Mouse (Mus musculus) hindbrain, embryonic 11.5 days (tissue): ENCODE measurements around the gene Gm20388. TPM values are rescaled to one million over a fixed set of nuclear protein-coding genes. Genes with fewer than 3 reads are reported as not detected.
A peak's percentile ranks its signal among the peaks of the same experiment; 100 is the strongest.

ENCODE experiments used
- ATAC-seq: fragments of 200-750 bp; cut with Nextera tagmentation; 2 replicates; pipeline ENCODE4 v1.8.0; 2017; ENCODE audit warnings: mild to moderate bottlenecking, moderate TSS enrichment, moderate library complexity; ENCODE audit not compliant: low FRiP score
- DNase-seq: peaks from one replicate; pipeline ENCODE4 v3.0.0-alpha.2; 2015; ENCODE audit warnings: low spot score
- H3K27ac ChIP-seq: fragments of 300-500 bp; sonication (generic); 2 replicates; pipeline ENCODE4 v1.5.1; 2014; ENCODE audit warnings: mild to moderate bottlenecking, low read depth, low read length
- H3K27me3 ChIP-seq: fragments of 300-500 bp; sonication (generic); 2 replicates; pipeline ENCODE4 v1.6.1; 2014; ENCODE audit warnings: mild to moderate bottlenecking, low read length, moderate library complexity, mixed read lengths; ENCODE audit not compliant: control insufficient read depth, insufficient read depth
- H3K36me3 ChIP-seq: fragments of 300-500 bp; sonication (generic); 2 replicates; pipeline ENCODE4 v1.6.1; 2014; ENCODE audit warnings: mild to moderate bottlenecking, low read length, moderate library complexity, mixed read lengths; ENCODE audit not compliant: control insufficient read depth, insufficient read depth
- H3K4me1 ChIP-seq: fragments of 300-500 bp; sonication (generic); replicated peaks from 2 replicates; pipeline ENCODE4 v1.6.1; 2014; ENCODE audit warnings: low read length, mixed read lengths; ENCODE audit not compliant: control insufficient read depth, insufficient read depth
- H3K4me2 ChIP-seq: fragments of 300-500 bp; sonication (generic); replicated peaks from 2 replicates; pipeline ENCODE4 v1.6.1; 2014; ENCODE audit warnings: mild to moderate bottlenecking, low read depth, low read length
- H3K4me3 ChIP-seq: fragments of 300-500 bp; sonication (generic); 2 replicates; pipeline ENCODE4 v1.5.1; 2014; ENCODE audit warnings: low read depth, low read length
- H3K9ac ChIP-seq: fragments of 300-500 bp; sonication (generic); 2 replicates; pipeline ENCODE4 v1.6.1; 2014; ENCODE audit warnings: low read depth, low read length
- H3K9me3 ChIP-seq: fragments of 300-500 bp; sonication (generic); 2 replicates; pipeline ENCODE4 v1.6.1; 2016; ENCODE audit warnings: low read length; ENCODE audit not compliant: control insufficient read depth
- WGBS: fragments of 180-500 bp; shearing (Covaris S2); extraction: QIAGEN DNeasy Blood & Tissue Kit; methylation state at CpG from one replicate; pipeline ENCODE4 v1.1.7; 2014; 5-methylcytosine and 5-hydroxymethylcytosine counted together
- polyA plus RNA-seq: library from polyadenylated mRNA; unstranded; fragments of >200 nt; fragmentation: Nextera tagmentation; extraction: Ambion mirVana; gene quantifications from 2 replicates; pipeline ENCODE4 v1.2.1, GENCODE M21; 2014

The Gm20388 gene
- polyA plus RNA-seq, 1 experiment from 2014 or later, result 11.8 TPM

DNA sequence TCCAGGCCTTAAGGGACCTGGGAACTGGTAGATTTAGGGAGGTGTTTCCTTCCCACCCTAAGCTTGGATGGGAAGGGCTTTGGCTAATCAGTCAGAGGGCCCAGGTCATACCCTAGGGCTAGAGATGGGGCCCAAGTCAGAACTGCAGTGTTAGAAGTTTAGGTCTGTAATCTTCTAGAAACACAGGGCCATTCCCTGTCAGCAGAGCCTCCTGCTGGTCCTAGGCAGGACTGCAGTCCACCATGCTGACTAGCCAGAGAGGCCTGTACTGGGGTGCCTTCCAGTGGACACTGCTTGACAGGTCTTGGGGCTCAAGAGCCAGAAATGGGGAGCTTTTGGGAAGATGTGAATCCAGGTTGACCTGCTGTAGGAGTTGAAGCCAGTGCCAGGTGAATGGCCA is 73.4 kb downstream of the Gm20388 start:
- Histone ChIP-seq H3K4me1 (no peaks in the 10 kb centered on the region), H3K4me2 (no peak overlapping the region), H3K27ac (no peak overlapping the region), H3K9me3 (no peaks in the 10 kb centered on the region), H3K36me3 (no peaks in the 10 kb centered on the region), H3K27me3 (no peaks in the 10 kb centered on the region), H3K4me3 (no peak overlapping the region), H3K9ac (no peak overlapping the region)
- no peak for DNase-seq
- ATAC-seq, result no peak

DNA sequence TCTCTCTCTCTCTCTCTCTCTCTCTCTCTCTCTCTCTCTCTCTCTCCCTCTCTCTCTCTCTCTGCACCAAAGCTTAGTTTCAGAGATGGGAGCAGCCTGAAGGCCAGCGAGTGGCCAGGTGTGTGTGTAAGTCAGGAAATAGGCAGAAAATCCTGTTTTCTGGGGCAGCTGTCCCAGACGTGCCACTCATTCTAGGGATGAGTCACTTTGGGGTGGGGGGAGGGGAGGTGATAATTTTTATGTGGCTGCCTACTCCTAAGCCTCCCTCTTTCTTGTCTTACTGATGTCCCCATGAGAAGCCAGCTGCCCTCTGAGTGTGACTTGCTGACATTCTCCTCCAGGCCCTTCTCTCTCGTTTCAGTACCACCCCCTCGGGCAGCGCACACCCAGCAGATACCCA is 75.5 kb downstream of the Gm20388 start:
- 80% methylated on average over 5 of the region's 5 CpGs for WGBS
- ATAC-seq, result no peak

DNA sequence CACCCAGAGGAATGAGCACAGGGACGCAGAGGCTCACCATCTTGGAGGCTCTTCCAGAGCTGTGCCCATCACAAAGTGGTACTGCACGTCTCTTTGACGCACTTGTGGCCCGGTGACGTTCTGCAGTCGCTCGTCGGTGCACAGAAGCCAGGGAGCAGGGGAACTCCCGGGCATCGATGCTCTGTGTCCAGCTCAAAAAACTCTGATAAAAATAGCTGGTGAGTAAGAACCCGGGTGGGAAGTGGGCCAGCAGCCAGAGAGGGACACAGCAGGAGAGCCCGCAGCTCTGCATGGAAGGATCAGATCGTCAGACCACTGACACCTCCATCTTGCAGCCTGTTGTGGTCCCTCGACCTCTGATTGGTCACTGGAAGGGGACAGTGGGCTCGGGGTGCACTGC is 77.4 kb downstream of the Gm20388 start:
- Histone ChIP-seq H3K9me3 (no peaks in the 10 kb centered on the region), H3K4me1 (0 out of 2 replicates have a peak, but pooled peaks cover 3% of the 10 kb centered on the region), H3K27me3 (peaks cover 13% of the 10 kb centered on the region), H3K27ac (no peak overlapping the region), H3K4me3 (no peak overlapping the region), H3K36me3 (no peaks in the 10 kb centered on the region), H3K4me2 (no peak overlapping the region), H3K9ac (no peak overlapping the region)
- WGBS, result 73% methylated on average over 15 of the region's 15 CpGs
- ATAC-seq (no peak), DNase-seq (no peak)

More for the DNA sequence above, 75.5 kb downstream of the Gm20388 start:
- Histone ChIP-seq H3K4me2 (no peak overlapping the region), H3K27me3 (peaks cover 2% of the 10 kb centered on the region; the same call in 1 of the 2 replicates), H3K9ac (no peak overlapping the region), H3K9me3 (no peaks in the 10 kb centered on the region), H3K36me3 (no peaks in the 10 kb centered on the region), H3K4me1 (no peaks in the 10 kb centered on the region), H3K27ac (no peak overlapping the region), H3K4me3 (no peak overlapping the region)
- DNase-seq, result no peak

DNA sequence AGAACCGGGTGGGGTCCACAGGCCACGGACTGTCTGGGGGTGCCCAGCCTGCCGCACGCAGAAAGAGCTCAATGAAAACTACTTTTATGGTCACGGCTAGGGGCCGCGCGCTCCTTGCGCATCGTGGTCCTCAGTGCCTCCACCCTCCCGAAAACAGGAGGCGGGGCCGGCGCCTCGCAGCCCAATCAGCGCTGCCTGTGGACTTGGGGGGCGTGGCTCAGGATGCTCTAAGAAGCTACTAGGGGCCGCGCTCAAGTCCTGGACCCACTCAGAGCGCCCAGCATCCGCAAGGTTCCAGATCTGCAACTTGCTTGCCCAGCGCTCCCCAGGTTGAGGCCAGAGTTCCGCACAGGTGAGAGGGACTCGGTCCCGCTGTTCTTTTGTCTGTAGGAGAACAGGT is 81.6 kb downstream of the Gm20388 start, which contains the start of gene Crispld2:
Gene Crispld2, plus strand, starts transcription at position 190 of the 400 bp plus-strand sequence.
- Histone ChIP-seq H3K4me3 (peak within 1 kb of the TSS; percentile 26), H3K9me3 (no peaks in the 10 kb centered on the region), H3K27ac (no peak within 1 kb of the TSS), H3K4me1 (peaks cover 3% of the 10 kb centered on the region; the same call in 1 of the 2 replicates), H3K9ac (no peak within 1 kb of the TSS), H3K4me2 (peak within 1 kb of the TSS; percentile 42), H3K36me3 (no peaks in the 10 kb centered on the region), H3K27me3 (peaks cover 22% of the 10 kb centered on the region)
- peak; percentile 88 for ATAC-seq
- WGBS, result 0% methylated on average over 25 of the region's 25 CpGs
- peak; percentile 92 for DNase-seq

DNA sequence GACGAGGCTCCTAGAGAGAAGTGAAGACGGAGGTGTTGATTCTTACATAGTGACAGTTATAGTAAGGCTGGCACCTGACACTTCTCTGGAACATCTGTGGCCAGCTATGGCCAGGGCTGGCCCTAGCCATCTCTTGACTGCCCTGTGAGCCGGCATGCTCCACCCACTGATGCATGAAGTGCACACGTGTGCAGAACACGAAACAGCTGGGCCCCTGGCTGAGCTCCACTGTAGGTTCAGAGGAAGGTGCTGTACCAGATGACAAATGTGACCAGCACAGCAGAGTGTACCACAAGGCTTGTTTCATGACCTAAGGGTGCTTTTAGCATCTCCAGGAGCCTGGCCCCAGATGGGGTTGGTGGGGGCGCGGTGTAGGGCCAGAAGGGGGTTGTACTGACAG is 83.5 kb downstream of the Gm20388 start:
- Histone ChIP-seq H3K9ac (no peak overlapping the region), H3K27me3 (peaks cover 22% of the 10 kb centered on the region), H3K9me3 (no peaks in the 10 kb centered on the region), H3K4me2 (no peak overlapping the region), H3K27ac (no peak overlapping the region), H3K36me3 (no peaks in the 10 kb centered on the region), H3K4me3 (no peak overlapping the region), H3K4me1 (peaks cover 3% of the 10 kb centered on the region; the same call in 1 of the 2 replicates)
- 69% methylated on average over 7 of the region's 7 CpGs for WGBS
- DNase-seq, result no peak
- no peak for ATAC-seq

DNA sequence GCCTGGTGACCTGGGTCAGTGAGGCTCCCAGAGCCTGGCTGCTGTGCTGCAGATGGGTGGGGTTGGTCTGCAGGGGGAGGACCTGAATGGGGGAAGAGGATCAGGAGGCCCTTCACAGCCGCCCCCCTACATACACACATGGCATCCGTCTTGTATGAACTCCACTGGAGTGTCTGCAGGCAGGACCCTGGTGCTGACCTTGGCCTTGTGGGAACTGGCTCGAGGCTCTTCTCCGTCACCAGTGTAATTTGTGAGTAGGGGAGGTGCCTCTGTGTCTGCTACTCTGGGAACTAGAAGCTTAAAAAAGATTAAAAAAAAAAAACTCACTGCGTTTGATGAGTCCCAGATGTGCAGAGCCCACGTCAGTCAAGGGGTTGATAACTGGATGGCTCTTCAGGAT is 83.9 kb downstream of the Gm20388 start:
- no peak for ATAC-seq
- Histone ChIP-seq H3K27ac (no peak overlapping the region), H3K4me3 (no peak overlapping the region), H3K9ac (no peak overlapping the region), H3K4me2 (no peak overlapping the region), H3K27me3 (peaks cover 22% of the 10 kb centered on the region), H3K4me1 (peaks cover 3% of the 10 kb centered on the region; the same call in 1 of the 2 replicates), H3K9me3 (no peaks in the 10 kb centered on the region), H3K36me3 (no peaks in the 10 kb centered on the region)
- no peak for DNase-seq
- 57% methylated on average over 6 of the region's 6 CpGs for WGBS

DNA sequence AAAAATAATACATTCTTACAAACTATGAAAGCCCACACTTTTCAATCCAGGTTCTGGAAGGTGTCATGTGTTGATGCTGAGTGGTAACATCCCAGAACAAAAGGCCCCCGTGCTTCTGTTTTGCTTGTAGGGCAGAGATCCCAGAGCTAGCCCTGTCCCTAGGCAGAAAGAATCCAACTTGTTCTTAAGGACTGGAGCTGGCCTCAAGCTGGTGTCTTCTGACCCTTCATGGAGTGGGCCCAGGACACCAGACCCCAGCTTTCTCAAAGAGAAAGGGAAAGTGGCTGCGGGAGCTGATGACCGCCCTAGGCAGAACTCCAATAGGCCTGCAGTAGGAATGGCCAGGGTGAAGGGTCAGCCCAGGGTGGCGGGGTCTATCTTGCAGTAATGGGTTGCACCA is 86.6 kb downstream of the Gm20388 start:
- 82% methylated on average over 4 of the region's 4 CpGs for WGBS

DNA sequence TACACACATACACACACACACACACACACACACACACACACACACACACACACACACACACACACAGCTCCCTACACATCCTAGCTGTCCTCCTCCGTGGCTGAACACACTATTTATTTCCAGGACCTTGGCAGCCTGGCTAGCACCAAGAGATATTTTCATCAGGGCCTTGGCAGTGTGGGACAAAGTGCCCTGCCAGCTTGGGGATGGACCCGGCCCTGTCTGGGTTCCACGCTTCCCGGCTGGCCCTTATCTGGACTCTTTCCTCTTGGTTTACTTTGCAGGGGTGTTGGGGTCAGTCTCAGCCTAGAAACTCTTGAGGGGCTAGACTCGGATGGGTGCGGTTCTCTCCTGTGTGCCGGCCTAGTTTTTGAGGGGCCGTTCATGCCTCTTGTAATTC is 89.8 kb downstream of the Gm20388 start:
- Histone ChIP-seq H3K36me3 (no peaks in the 10 kb centered on the region), H3K9me3 (no peaks in the 10 kb centered on the region), H3K27ac (no peak overlapping the region), H3K27me3 (no peaks in the 10 kb centered on the region), H3K4me2 (no peak overlapping the region), H3K4me3 (no peak overlapping the region), H3K4me1 (no peaks in the 10 kb centered on the region), H3K9ac (no peak overlapping the region)
- ATAC-seq (no peak), DNase-seq (no peak)
- WGBS, result 74% methylated on average over 8 of the region's 8 CpGs

More for the DNA sequence above, 86.6 kb downstream of the Gm20388 start:
- H3K4me1 ChIP-seq, result peaks cover 3% of the 10 kb centered on the region; the same call in 1 of the 2 replicates
- H3K4me3 ChIP-seq, result no peak overlapping the region
- H3K9ac ChIP-seq, result no peak overlapping the region
- H3K9me3 ChIP-seq, result no peaks in the 10 kb centered on the region
- no peak for DNase-seq
- no peaks in the 10 kb centered on the region for H3K36me3 ChIP-seq
- H3K27me3 ChIP-seq, result peaks cover 13% of the 10 kb centered on the region
- no peak overlapping the region for H3K4me2 ChIP-seq
- no peak for ATAC-seq
- H3K27ac ChIP-seq, result no peak overlapping the region

DNA sequence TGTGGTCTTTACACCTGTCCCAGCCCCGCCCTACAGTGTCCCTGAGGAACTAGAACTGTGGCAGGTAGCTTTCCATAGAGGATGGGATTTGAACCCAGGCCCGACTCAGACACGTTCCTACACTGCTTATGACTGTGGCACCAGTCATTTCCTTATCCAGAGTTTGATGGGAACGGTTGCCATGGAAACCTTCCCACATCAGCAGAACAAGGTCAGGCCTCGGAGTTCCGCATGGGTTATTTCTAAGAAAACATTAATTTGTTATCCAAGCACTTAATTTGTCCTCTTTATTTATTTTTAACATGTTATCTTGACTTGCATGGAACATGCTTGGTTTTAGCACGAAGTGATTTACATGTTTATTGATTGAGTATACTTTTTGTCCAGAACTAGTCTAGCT is 91.1 kb downstream of the Gm20388 start:
- H3K36me3 ChIP-seq, result no peaks in the 10 kb centered on the region
- H3K9me3 ChIP-seq, result no peaks in the 10 kb centered on the region
- H3K4me3 ChIP-seq, result no peak overlapping the region
- H3K27me3 ChIP-seq, result no peaks in the 10 kb centered on the region
- no peak overlapping the region for H3K4me2 ChIP-seq
- WGBS, result 68% methylated on average over 7 of the region's 7 CpGs
- no peak for ATAC-seq
- H3K27ac ChIP-seq, result no peak overlapping the region
- no peak overlapping the region for H3K9ac ChIP-seq
- peak; percentile 37 for DNase-seq
- no peaks in the 10 kb centered on the region for H3K4me1 ChIP-seq
